Mouse (Mus musculus) lung, adult 2 months (tissue): ENCODE measurements at regions not wholly inside any gene's neighbourhood (a gene's known extent, or its start where the extent isn't known, plus 50 kb on each side); places are given as distances from the start of the nearest gene placed in this dataset.

Experiments used
- CTCF ChIP-seq: fragments of 200-500 bp; IDR thresholded peaks from 2 replicates; pipeline ENCODE4 v1.5.1; 2011; ENCODE audit warnings: mild to moderate bottlenecking, low read length, control low read depth; ENCODE audit not compliant: insufficient read depth
- POLR2A ChIP-seq: fragments of 200-500 bp; IDR thresholded peaks from 2 replicates; pipeline ENCODE4 v1.6.1; 2011; ENCODE audit warnings: low read depth, mild to moderate bottlenecking, control low read depth, low read length, borderline replicate concordance; ENCODE audit errors: extremely low read depth

- TF ChIP-seq POLR2A, result no peak
- no peak for TF ChIP-seq CTCF
Observed at GRCm38 (mm10) chrX:99364072-99364471, 107.0 kb downstream of the Pja1 start.
